ENCODE assay signal across 13 mouse cellular contexts in the genomic region with DNA sequence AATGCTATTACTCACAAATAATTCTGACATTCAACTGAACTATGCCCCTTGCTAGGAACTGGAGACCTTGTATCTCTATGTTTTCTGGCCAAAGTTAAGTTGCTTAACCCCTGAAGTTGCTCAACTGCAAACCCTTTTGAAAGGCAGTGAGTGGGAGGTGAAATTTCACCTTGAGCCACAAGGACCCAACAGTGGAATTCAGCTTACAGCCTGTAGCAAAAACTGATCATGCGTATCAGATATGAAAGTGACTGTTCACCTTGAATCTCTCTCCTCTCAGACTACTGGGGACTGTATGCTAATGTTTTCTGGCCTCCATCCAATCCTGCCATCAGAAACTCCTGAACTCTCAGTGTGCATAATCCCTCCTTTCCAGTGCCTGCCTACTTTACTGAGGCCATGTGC.
DNase-seq lines count a peak whose midpoint lies in the region; ATAC-seq and TF ChIP-seq lines count a peak whose summit lies in the region.
"Had no signal": no experiment of that assay in that cellular context is flagged by ENCODE, and none has a peak within 500 bp of the region (broad histone marks: within the 10 kb centered on the region; RNA-seq: fewer than 3 reads in every experiment).

No protein-coding gene starts in this region.

- no peak for DNase-seq in embryonic facial prominence, embryonic 14.5 days (ENCODE audit: low spot score)
- no peak for DNase-seq in embryonic facial prominence, embryonic 10.5 days (ENCODE audit: low spot score)
- DNase-seq in kidney, adult 2 months = peak; percentile 77
- no peak for DNase-seq in kidney, postnatal 4 days
- peak in 1 of 3 experiments; percentile 19 for DNase-seq in liver, embryonic 14.5 days (ENCODE audit: low read depth in 3 of 3, low spot score in 3 of 3)
- DNase-seq in c-Kit-positive CD71-positive TER-119-positive erythroid progenitor cells, embryonic 14.5 days (ENCODE audit: low spot score) = no peak
- no peak for DNase-seq in urinary bladder, adult 18-20 months (ENCODE audit: low spot score in 2 of 2)
- DNase-seq: cerebellum, adult 18-20 months; right cerebral cortex, adult 18-20 months had no signal

- ATAC-seq in embryonic facial prominence, embryonic 14.5 days (ENCODE audit: low read depth) = peak; percentile 44; the same call in 1 of the 2 replicates
- ATAC-seq in liver, embryonic 14.5 days (ENCODE audit: insufficient read depth) = peak; percentile 24; the same call in 1 of the 2 replicates

- no peaks in the 10 kb centered on the region for H3K27me3 ChIP-seq in embryonic facial prominence, embryonic 14.5 days (replicated peaks; ENCODE audit: control insufficient read depth, insufficient read depth, low read length)
- H3K27me3 ChIP-seq in embryonic facial prominence, embryonic 10.5 days (replicated peaks; ENCODE audit: low read depth, poor library complexity, severe bottlenecking) = 0 out of 2 replicates have a peak, but pooled peaks cover 7% of the 10 kb centered on the region
- no peaks in the 10 kb centered on the region for H3K27me3 ChIP-seq in kidney, adult 2 months (replicated peaks; ENCODE audit: control insufficient read depth, insufficient read depth, low read length)
- H3K27me3 ChIP-seq in liver, embryonic 14.5 days (ENCODE audit: control insufficient read depth, insufficient read depth, low read length) = no peaks in the 10 kb centered on the region
- H3K27me3 ChIP-seq: limb, embryonic 12.5 days had no signal

- 65% methylated on average over 1 of the region's 1 CpGs for WGBS in embryonic facial prominence, embryonic 14.5 days
- WGBS in embryonic facial prominence, embryonic 10.5 days = 86% methylated on average over 1 of the region's 1 CpGs
- WGBS in kidney, adult 2 months = 44% methylated on average over 1 of the region's 1 CpGs
- WGBS in liver, embryonic 14.5 days (ENCODE audit: insufficient replicate concordance) = 54% methylated on average over 1 of the region's 1 CpGs

- H3K9me3 ChIP-seq in embryonic facial prominence, embryonic 14.5 days (ENCODE audit: control insufficient read depth, low read length) = no peaks in the 10 kb centered on the region
- no peaks in the 10 kb centered on the region for H3K9me3 ChIP-seq in embryonic facial prominence, embryonic 10.5 days
- H3K9me3 ChIP-seq in liver, embryonic 14.5 days (ENCODE audit: control insufficient read depth, low read length) = no peaks in the 10 kb centered on the region
- H3K9me3 ChIP-seq: limb, embryonic 12.5 days had no signal

- peaks cover 18% of the 10 kb centered on the region for H3K36me3 ChIP-seq in embryonic facial prominence, embryonic 14.5 days (ENCODE audit: control insufficient read depth, insufficient read depth, low read length)
- peaks cover 4% of the 10 kb centered on the region; the same call in 1 of the 2 replicates for H3K36me3 ChIP-seq in embryonic facial prominence, embryonic 10.5 days (replicated peaks)
- H3K36me3 ChIP-seq in kidney, adult 2 months (ENCODE audit: control insufficient read depth, insufficient read depth, low read length) = peaks cover 1% of the 10 kb centered on the region; the same call in 1 of the 2 replicates
- H3K36me3 ChIP-seq in liver, embryonic 14.5 days (replicated peaks; ENCODE audit: control insufficient read depth, insufficient read depth, low read depth) = no peaks in the 10 kb centered on the region

- H3K4me3 ChIP-seq in embryonic facial prominence, embryonic 14.5 days (ENCODE audit: low read depth, low read length) = no peak overlapping the region
- no peak overlapping the region for H3K4me3 ChIP-seq in embryonic facial prominence, embryonic 10.5 days
- H3K4me3 ChIP-seq in kidney, adult 2 months (ENCODE audit: insufficient read depth, low read depth, low read length) = no peak overlapping the region
- no peak overlapping the region for H3K4me3 ChIP-seq in brown adipose tissue, adult 24 weeks (ENCODE audit: insufficient read depth, low read depth, low read length)
- H3K4me3 ChIP-seq in liver, embryonic 14.5 days (ENCODE audit: insufficient read depth in 1 of 2, low read depth in 2 of 2, low read length in 2 of 2) = no peak overlapping the region
- H3K4me3 ChIP-seq: layer of hippocampus, adult 2 months; limb, embryonic 12.5 days; myocyte had no signal

- no peak for TF ChIP-seq EP300 in liver, embryonic 14.5 days (IDR thresholded peaks at IDR 0.05; ENCODE audit: low read depth)

- no peak for TF ChIP-seq POLR2A in kidney, adult 2 months (IDR thresholded peaks at IDR 0.05; ENCODE audit: low read depth, low read length)

- no peak overlapping the region for H3K9ac ChIP-seq in embryonic facial prominence, embryonic 14.5 days (ENCODE audit: low read depth, low read length)
- H3K9ac ChIP-seq in liver, embryonic 14.5 days (replicated peaks) = no peak overlapping the region
- H3K9ac ChIP-seq: limb, embryonic 12.5 days had no signal

- no peak overlapping the region for H3K4me2 ChIP-seq in embryonic facial prominence, embryonic 14.5 days (ENCODE audit: low read depth, low read length)
- no peak overlapping the region for H3K4me2 ChIP-seq in liver, embryonic 14.5 days (ENCODE audit: low read depth)
- H3K4me2 ChIP-seq: limb, embryonic 12.5 days had no signal

- TF ChIP-seq CTCF in kidney, adult 2 months (conservative IDR thresholded peaks at IDR 0.05; ENCODE audit: insufficient read depth, insufficient read length, low read depth, low read length) = no peak
- no peak for TF ChIP-seq CTCF in liver, embryonic 14.5 days (IDR thresholded peaks at IDR 0.05; ENCODE audit: low read depth)

- no peak overlapping the region for H3K27ac ChIP-seq in embryonic facial prominence, embryonic 14.5 days (replicated peaks; ENCODE audit: low read depth, low read length)
- no peak overlapping the region for H3K27ac ChIP-seq in embryonic facial prominence, embryonic 10.5 days (replicated peaks)
- peak overlapping the region; percentile 87 for H3K27ac ChIP-seq in kidney, adult 2 months (ENCODE audit: insufficient read depth, low read depth, low read length)
- H3K27ac ChIP-seq in brown adipose tissue, adult 24 weeks (replicated peaks; ENCODE audit: low read depth, low read length) = peak overlapping the region; percentile 55
- no peak overlapping the region for H3K27ac ChIP-seq in liver, embryonic 14.5 days
- H3K27ac ChIP-seq: layer of hippocampus, adult 2 months; limb, embryonic 12.5 days had no signal

- peaks cover 13% of the 10 kb centered on the region; the same call in 1 of the 2 replicates for H3K4me1 ChIP-seq in embryonic facial prominence, embryonic 14.5 days (ENCODE audit: control insufficient read depth, insufficient read depth, low read length)
- peaks cover 40% of the 10 kb centered on the region for H3K4me1 ChIP-seq in embryonic facial prominence, embryonic 10.5 days
- peaks cover 38% of the 10 kb centered on the region for H3K4me1 ChIP-seq in kidney, adult 2 months (ENCODE audit: control insufficient read depth, insufficient read depth, low read length)
- H3K4me1 ChIP-seq in brown adipose tissue, adult 24 weeks (ENCODE audit: control insufficient read depth, insufficient read depth, insufficient read length, low read length) = peaks cover 55% of the 10 kb centered on the region
- peaks cover 0 to 19% of the 10 kb centered on the region in 2 experiments; a peak in 3 of 4 replicates for H3K4me1 ChIP-seq in liver, embryonic 14.5 days (replicated peaks; ENCODE audit: control insufficient read depth in 2 of 2, insufficient read depth in 2 of 2, low read length in 1 of 2)

Comparison
In these comparisons a context has a peak if more than half of its experiments do, and no peak if none do; other contexts are left out.
1. H3K27ac ChIP-seq: peak in kidney, adult 2 months (single experiment) and brown adipose tissue, adult 24 weeks (single experiment); none in embryonic facial prominence, embryonic 14.5 days (single experiment), embryonic facial prominence, embryonic 10.5 days (single experiment) and liver, embryonic 14.5 days (single experiment).